8 mouse cellular contexts compared by ENCODE assay signal in genomic region chr1:139423931-139424330, GRCm38 (mm10). TPM values are rescaled to one million over a fixed set of nuclear protein-coding genes. Genes with fewer than 3 reads are reported as not detected.
A peak's percentile ranks its signal among the peaks of the same experiment; 100 is the strongest.
DNase-seq lines count a peak whose midpoint lies in the region; ATAC-seq lines count a peak whose summit lies in the region.

No protein-coding gene starts in this region.

- DNase-seq in heart, postnatal 25 days (ENCODE audit: low spot score): no peak
- DNase-seq in embryonic facial prominence, embryonic 11.5 days (ENCODE audit: low spot score): no peak
- no peak for DNase-seq in layer of hippocampus, adult 18-20 months (ENCODE audit: low spot score in 2 of 2)
- no peak for DNase-seq in kidney, postnatal 4 days

- peaks cover 26% of the 10 kb centered on the region for H3K4me1 ChIP-seq in heart, embryonic 16.5 days (ENCODE audit: control insufficient read depth, insufficient read depth, low read length)
- H3K4me1 ChIP-seq in embryonic facial prominence, embryonic 11.5 days (ENCODE audit: control insufficient read depth, insufficient read depth, low read length): no peaks in the 10 kb centered on the region; the same call in 1 of the 2 replicates
- H3K4me1 ChIP-seq in intestine, embryonic 16.5 days (ENCODE audit: control insufficient read depth, insufficient read depth, low read length): peaks cover 27% of the 10 kb centered on the region
- peaks cover 33% of the 10 kb centered on the region for H3K4me1 ChIP-seq in neural tube, embryonic 12.5 days

- peaks cover under 1% of the 10 kb centered on the region for H3K36me3 ChIP-seq in heart, embryonic 16.5 days (ENCODE audit: control insufficient read depth, insufficient read depth)
- no peaks in the 10 kb centered on the region for H3K36me3 ChIP-seq in embryonic facial prominence, embryonic 11.5 days (replicated peaks; ENCODE audit: control insufficient read depth, insufficient read depth, low read depth, low read length)
- no peaks in the 10 kb centered on the region; the same call in 1 of the 2 replicates for H3K36me3 ChIP-seq in intestine, embryonic 16.5 days (ENCODE audit: control insufficient read depth, insufficient read depth, low read length)
- peaks cover 4% of the 10 kb centered on the region for H3K36me3 ChIP-seq in neural tube, embryonic 12.5 days

- 18% methylated on average over 10 of the region's 10 CpGs for WGBS in heart, embryonic 16.5 days
- 59% methylated on average over 10 of the region's 10 CpGs for WGBS in embryonic facial prominence, embryonic 11.5 days
- 47% methylated on average over 10 of the region's 10 CpGs for WGBS in intestine, embryonic 16.5 days
- 68% methylated on average over 10 of the region's 10 CpGs for WGBS in neural tube, embryonic 12.5 days

- H3K27me3 ChIP-seq in heart, embryonic 16.5 days (ENCODE audit: control insufficient read depth, insufficient read depth, low read length): no peaks in the 10 kb centered on the region
- no peaks in the 10 kb centered on the region for H3K27me3 ChIP-seq in embryonic facial prominence, embryonic 11.5 days (ENCODE audit: control insufficient read depth, insufficient read depth, low read length)
- no peaks in the 10 kb centered on the region for H3K27me3 ChIP-seq in intestine, embryonic 16.5 days (replicated peaks; ENCODE audit: control insufficient read depth, insufficient read depth, low read length)
- no peaks in the 10 kb centered on the region for H3K27me3 ChIP-seq in neural tube, embryonic 12.5 days (replicated peaks)

- intact Hi-C loops in heart, postnatal 25 days (cut with DNase I): no loop called here

- peak overlapping the region; percentile 79 for H3K4me3 ChIP-seq in heart, embryonic 16.5 days (ENCODE audit: low read length)
- peak overlapping the region; percentile 12 for H3K4me3 ChIP-seq in embryonic facial prominence, embryonic 11.5 days (ENCODE audit: low read depth, low read length)
- peak overlapping the region; percentile 91 for H3K4me3 ChIP-seq in intestine, embryonic 16.5 days (ENCODE audit: low read length)
- peak overlapping the region; percentile 15; the same call in 1 of the 2 replicates for H3K4me3 ChIP-seq in neural tube, embryonic 12.5 days

- peak overlapping the region; percentile 83 for H3K4me2 ChIP-seq in heart, embryonic 16.5 days (ENCODE audit: low read depth, low read length)
- peak overlapping the region; percentile 61 for H3K4me2 ChIP-seq in embryonic facial prominence, embryonic 11.5 days (ENCODE audit: low read depth, low read length)
- peak overlapping the region; percentile 74 for H3K4me2 ChIP-seq in intestine, embryonic 16.5 days (ENCODE audit: low read depth, low read length)
- H3K4me2 ChIP-seq in neural tube, embryonic 12.5 days (replicated peaks): peak overlapping the region; percentile 61

- H3K27ac ChIP-seq in heart, embryonic 16.5 days (ENCODE audit: low read length): no peak overlapping the region
- H3K27ac ChIP-seq in embryonic facial prominence, embryonic 11.5 days (replicated peaks; ENCODE audit: low read depth, low read length): no peak overlapping the region
- H3K27ac ChIP-seq in intestine, embryonic 16.5 days (ENCODE audit: low read length): no peak overlapping the region
- no peak overlapping the region for H3K27ac ChIP-seq in neural tube, embryonic 12.5 days

- no peak for ATAC-seq in heart, embryonic 16.5 days (replicated peaks; ENCODE audit: extremely low read depth, insufficient read depth, low FRiP score)
- ATAC-seq in embryonic facial prominence, embryonic 11.5 days (replicated peaks; ENCODE audit: insufficient number of reproducible peaks, low FRiP score, low TSS enrichment, low read depth): no peak
- ATAC-seq in intestine, embryonic 16.5 days: no peak
- no peak for ATAC-seq in neural tube, embryonic 12.5 days (ENCODE audit: low FRiP score, low read depth)
- ATAC-seq in frontal cortex, adult (ENCODE audit: low TSS enrichment): no peak

- H3K9me3 ChIP-seq in heart, embryonic 16.5 days (replicated peaks; ENCODE audit: control insufficient read depth, low read length): no peaks in the 10 kb centered on the region
- no peaks in the 10 kb centered on the region for H3K9me3 ChIP-seq in embryonic facial prominence, embryonic 11.5 days (replicated peaks; ENCODE audit: control insufficient read depth, low read length)
- H3K9me3 ChIP-seq in intestine, embryonic 16.5 days (ENCODE audit: control insufficient read depth, low read length): no peaks in the 10 kb centered on the region
- no peaks in the 10 kb centered on the region for H3K9me3 ChIP-seq in neural tube, embryonic 12.5 days

- H3K9ac ChIP-seq in heart, embryonic 16.5 days (ENCODE audit: low read length): peak overlapping the region; percentile 99
- H3K9ac ChIP-seq in embryonic facial prominence, embryonic 11.5 days (replicated peaks; ENCODE audit: low read length): peak overlapping the region; percentile 25; the same call in 1 of the 2 replicates
- H3K9ac ChIP-seq in intestine, embryonic 16.5 days (ENCODE audit: low read depth, low read length): peak overlapping the region; percentile 36
- H3K9ac ChIP-seq in neural tube, embryonic 12.5 days: no peak overlapping the region

RNA-seq across cellular contexts. Expression of gene Zbtb41, which starts 1.8 kb away (rescaled TPM):
- 6.3 and 7.0 TPM in 2 replicates for polyA plus RNA-seq in heart, embryonic 16.5 days (2015; fragmentation: Nextera tagmentation; extraction: Ambion mirVana)
- total RNA-seq in heart, postnatal 25 days (2021): 10 to 100 TPM; 21.5 to 23.1 TPM
- 18.3 and 18.9 TPM in 2 replicates for polyA plus RNA-seq in embryonic facial prominence, embryonic 11.5 days (2014; fragmentation: Nextera tagmentation; extraction: Ambion mirVana)
- polyA plus RNA-seq in intestine, embryonic 16.5 days (2015; fragmentation: Nextera tagmentation; extraction: Ambion mirVana): 5.4 and 5.8 TPM in 2 replicates
- 14.1 and 15.0 TPM in 2 replicates for polyA plus RNA-seq in neural tube, embryonic 12.5 days (2016; fragmentation: Nextera tagmentation; extraction: Ambion mirVana)
- 10 to 100 TPM; 28.3 to 32.5 TPM for total RNA-seq in layer of hippocampus, adult 18-20 months (2021)

RNA-seq across cellular contexts. Expression of gene Aspm, which starts 30.6 kb away (rescaled TPM):
- polyA plus RNA-seq in heart, embryonic 16.5 days (2015; fragmentation: Nextera tagmentation; extraction: Ambion mirVana): 9.8 and 10.3 TPM in 2 replicates
- 1 to 10 TPM in 1 of 2 experiments, under 1 TPM in 1; 0.98 to 1.0 TPM for total RNA-seq in heart, postnatal 25 days (2021)
- 24.0 and 28.6 TPM in 2 replicates for polyA plus RNA-seq in embryonic facial prominence, embryonic 11.5 days (2014; fragmentation: Nextera tagmentation; extraction: Ambion mirVana)
- polyA plus RNA-seq in intestine, embryonic 16.5 days (2015; fragmentation: Nextera tagmentation; extraction: Ambion mirVana): 6.6 and 6.9 TPM in 2 replicates
- polyA plus RNA-seq in neural tube, embryonic 12.5 days (2016; fragmentation: Nextera tagmentation; extraction: Ambion mirVana): 15.1 and 17.0 TPM in 2 replicates
- total RNA-seq in layer of hippocampus, adult 18-20 months (2021): under 1 TPM; 0.23 to 0.25 TPM

RNA-seq across cellular contexts. Expression of gene Crb1, which starts 47.0 kb away (rescaled TPM):
- polyA plus RNA-seq in heart, embryonic 16.5 days (2015; fragmentation: Nextera tagmentation; extraction: Ambion mirVana): 0.12 and 0.27 TPM in 2 replicates
- under 1 TPM; 0.25 to 0.52 TPM for total RNA-seq in heart, postnatal 25 days (2021)
- 0.38 and 0.72 TPM in 2 replicates for polyA plus RNA-seq in embryonic facial prominence, embryonic 11.5 days (2014; fragmentation: Nextera tagmentation; extraction: Ambion mirVana)
- 0.04 and 0.15 TPM in 2 replicates for polyA plus RNA-seq in intestine, embryonic 16.5 days (2015; fragmentation: Nextera tagmentation; extraction: Ambion mirVana)
- polyA plus RNA-seq in neural tube, embryonic 12.5 days (2016; fragmentation: Nextera tagmentation; extraction: Ambion mirVana): 1.7 TPM in 2 replicates
- under 1 TPM; 0.56 to 0.74 TPM for total RNA-seq in layer of hippocampus, adult 18-20 months (2021)

Comparison
In these comparisons a context has a peak if more than half of its experiments do, and no peak if none do; other contexts are left out.
1. H3K4me3 ChIP-seq: peak in every context shown above with its lines; median percentile 91 in intestine, embryonic 16.5 days; 79 in heart, embryonic 16.5 days; 15 in neural tube, embryonic 12.5 days; 12 in embryonic facial prominence, embryonic 11.5 days.